Mouse (Mus musculus) hindlimb bud, embryonic 11.5 days (tissue): ENCODE data around the gene Zmym4.
"Not testable (repeated sequence)": the region's sequence is repeated elsewhere in the genome, so short reads cannot be mapped to it uniquely, and the experiment has no call there.

Experiments used
- DNase-seq: peaks from one replicate; pipeline ENCODE4 v3.0.0-alpha.2; 2012; ENCODE audit warnings: low read depth, low spot score; ENCODE audit errors: extremely low spot score

Zmym4 gene

DNA sequence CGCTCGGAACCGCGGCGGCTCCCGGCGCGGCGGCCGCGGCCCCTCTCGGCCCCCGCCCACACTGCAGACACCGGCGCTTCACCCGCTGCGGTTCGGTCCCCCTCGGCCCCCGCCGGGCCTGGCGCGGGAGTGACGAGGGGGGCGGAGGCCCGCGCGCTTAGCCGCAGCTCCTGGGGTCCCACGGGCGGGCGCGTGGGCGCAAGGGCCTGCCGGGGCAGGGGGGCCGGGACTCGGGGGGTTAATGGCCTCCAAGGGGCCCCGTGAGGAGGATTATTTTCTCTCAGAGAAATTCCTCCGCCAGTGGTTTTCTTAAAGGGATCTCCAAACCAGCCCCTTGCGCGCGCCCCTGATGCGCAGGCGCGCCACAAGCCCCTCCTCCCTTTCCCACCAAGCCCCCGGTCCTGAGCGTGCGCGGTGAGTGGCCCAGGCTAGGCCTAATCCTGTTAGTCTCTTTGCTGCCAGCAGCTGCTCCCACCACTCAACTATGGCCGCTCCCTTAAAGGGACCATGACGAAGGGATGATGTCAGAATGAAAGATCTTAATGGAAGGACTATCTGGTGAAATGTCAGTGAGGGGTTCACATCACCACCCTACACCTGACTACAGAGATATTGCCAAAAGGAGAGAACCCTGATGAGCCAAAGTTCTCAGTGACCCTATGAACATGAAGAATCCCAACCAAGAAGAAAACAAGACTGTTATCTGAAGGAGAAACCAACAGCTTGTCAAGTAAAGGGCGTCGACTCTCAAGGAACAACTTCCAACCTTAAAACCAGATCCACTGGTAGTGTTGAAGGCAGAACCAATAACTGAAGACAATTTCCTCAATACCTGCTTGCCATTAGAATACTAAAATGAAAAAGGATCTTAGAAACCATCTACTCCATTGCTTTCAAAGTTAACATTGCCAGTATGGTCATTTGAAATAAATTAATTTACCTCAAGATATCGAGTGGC is at the start of gene Zmym4:
Gene Zmym4 (minus strand): TSS at position 272 of the 958 bp plus-strand sequence.
- DNase-seq: peak; percentile 80

DNA sequence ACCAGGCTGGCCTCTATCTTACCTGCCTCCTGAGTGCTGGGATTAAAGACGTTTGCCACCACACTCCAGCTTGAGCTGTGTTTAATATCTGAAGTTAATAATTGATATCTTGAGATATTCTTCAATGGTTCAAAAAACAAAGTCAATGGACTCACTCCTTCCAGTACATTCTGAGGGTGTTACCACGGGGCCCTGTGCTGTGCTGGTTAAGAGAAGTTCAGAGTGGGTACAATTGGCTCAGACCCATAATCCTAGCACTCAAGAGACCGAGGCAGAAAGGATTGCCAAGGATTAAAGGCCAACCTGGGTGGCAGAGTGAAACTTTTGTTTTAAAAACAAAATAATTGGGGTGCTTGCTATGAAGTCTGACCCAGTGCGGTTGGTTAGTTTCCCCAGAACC is 48.4 kb upstream of the Zmym4 start:
- no peak for DNase-seq

DNA sequence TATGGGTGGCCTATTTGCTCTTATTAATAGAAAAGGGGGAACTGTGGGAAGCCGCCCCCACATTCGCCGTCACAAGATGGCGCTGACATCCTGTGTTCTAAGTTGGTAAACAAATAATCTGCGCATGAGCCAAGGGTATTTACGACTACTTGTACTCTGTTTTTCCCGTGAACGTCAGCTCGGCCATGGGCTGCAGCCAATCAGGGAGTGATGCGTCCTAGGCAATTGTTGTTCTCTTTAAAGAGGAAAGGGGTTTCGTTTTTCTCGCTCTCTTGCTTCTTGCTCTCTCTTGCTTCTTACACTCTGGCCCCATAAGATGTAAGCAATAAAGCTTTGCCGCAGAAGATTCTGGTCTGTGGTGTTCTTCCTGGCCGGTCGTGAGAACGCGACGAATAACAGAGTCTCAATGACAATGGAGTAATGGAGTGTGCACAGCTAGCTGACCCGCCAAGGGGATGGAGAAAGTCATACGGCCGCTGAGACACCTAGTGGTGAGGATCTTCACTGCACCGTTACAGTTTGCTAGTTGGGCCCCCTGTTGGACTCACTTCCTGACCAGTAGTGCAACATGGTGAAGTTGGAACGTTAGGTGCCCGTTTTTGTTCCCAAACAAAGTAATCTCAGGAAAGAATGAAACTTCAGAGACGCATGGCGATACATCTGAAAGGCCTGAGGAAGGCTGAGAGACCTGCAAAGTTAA is 47.5 kb upstream of the Zmym4 start:
- not testable (repeated sequence) for DNase-seq

DNA sequence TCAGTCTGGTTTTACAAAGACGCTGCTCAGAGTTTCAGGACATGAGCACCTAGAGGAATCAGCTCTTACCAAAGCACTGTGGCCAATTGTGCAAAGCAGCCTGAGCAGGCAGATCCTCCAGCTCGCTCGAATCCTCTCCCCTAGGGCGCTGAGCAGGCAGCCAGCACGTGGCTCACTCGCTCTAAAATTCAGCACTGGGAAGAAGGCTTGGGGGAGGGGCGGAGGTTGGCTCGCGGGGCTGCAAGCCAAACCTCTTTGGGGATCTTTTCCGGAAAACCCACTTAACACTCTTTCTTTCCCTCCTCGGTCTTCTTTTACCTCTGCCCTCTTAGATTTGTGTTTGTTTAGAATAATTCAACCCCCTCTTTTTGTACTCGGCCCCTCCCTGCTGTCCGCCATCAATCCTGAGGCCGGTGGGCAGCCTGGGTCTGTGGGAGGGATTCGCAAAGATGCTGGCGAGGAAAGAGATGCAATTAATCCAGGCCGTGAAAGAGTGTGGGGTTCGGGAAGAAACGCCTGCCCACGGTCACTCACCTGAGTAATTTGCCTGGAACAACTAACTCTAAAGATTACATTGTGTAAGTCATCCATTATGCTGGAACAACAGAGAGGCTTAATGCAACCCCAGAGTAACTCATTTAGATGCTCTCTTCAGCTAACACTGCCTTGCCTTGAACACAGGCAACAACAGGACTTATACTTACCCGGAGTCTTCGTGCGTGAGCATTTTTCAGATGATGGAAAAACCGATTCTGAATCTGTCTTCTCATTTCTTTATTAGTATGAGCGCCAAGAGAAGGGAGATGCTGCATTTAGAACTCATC is 37.4 kb upstream of the Zmym4 start:
- DNase-seq: no peak

DNA sequence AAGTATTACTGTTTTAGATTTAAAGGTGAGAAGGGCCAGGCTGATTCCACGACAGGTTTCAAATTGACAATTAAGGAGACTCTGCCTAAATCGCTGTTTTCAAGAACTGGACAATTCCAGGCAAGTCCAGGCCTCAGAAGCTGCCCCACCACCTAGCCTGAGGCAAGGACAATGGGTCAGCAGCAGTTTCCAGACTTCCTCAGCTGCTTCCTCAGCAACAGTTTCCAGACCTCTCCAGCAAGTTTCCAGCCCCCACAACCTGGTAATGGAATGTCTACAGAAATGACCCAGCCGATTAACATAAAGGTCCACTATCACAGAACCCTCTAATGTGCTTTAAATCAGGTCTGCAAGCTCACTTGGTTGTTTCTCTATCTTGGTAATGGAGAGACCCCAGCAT is 36.4 kb upstream of the Zmym4 start:
- no peak for DNase-seq

DNA sequence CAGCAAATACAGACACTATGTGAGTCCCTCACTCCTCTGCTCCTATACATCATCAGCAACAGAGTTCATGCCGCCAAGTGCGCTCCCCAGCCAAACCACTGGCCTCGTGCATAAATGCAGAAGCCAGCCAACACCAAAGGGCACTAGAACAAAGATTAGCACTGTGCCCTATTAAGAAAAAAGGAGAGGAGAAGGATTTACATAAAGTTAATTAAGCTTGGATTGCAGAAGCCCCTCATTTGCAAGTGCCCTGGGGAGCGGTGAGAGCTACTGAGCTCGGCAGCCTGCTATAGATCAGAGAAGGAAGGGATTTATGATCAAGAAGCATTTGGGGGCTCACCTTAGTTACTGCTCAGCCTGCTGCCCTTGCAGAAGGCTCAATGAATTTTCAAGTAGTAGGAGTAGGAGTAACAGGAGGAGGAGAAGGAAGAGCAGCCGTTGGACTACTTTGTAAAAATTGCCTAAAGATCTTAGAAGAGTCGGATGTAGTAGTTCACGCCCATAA is 32.7 kb upstream of the Zmym4 start:
- no peak for DNase-seq

DNA sequence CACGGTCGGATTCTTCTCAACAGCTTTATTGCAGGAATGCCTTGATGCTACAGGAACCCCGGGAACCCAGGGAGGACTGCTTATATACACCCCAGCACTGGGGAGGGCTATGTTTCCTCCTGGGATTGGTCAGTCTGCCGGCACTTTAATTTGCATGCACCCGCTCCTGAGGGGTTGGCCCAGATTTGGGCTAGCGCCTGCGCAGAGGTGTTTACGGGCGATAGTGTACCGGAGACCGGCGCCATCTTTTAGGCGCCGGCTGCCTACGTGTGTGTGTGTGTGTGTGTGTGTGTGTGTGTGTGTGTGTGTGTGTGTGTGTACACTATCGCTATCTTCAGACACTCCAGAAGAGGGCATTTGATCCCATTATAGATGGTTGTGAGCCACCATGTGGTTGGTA is 31.4 kb upstream of the Zmym4 start:
- DNase-seq: not testable (repeated sequence)

DNA sequence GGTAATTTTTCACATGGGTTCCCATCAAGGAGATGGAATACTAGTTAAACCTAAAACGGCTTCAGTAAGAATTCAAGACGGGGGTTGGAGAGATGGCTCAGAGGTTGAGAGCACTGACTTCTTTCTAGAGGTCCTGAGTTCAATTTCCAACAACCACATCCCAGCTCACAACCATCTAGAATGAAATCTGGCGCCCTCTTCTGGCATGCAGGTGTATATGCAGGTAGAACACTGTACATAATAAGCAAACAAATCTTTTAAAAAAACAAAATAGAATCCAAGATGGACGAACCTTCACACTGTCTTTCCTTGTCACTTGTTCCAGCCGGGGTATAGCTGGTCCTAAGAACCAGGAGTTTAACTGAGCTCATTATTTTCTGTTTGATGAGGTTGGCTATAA is 24.4 kb upstream of the Zmym4 start:
- DNase-seq: no peak

DNA sequence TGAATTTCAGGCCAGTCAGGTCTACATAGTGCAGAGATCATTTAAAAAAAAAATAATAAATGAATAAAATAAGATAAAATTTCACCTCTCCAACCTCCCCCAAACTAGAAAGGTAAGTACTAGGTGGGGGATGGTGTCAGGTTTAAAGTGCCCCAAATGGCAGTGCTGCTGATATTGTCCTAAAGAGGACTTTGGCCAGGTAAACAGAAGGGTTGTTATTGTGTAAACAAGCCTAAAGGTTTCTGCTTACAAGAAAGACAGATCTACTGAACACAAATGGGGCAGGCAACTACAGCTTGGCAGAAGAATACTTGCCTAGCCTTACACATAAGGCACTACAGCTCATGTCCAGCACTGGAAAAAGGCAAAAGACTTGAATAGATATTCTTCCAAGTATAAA is 22.6 kb upstream of the Zmym4 start:
- no peak for DNase-seq

DNA sequence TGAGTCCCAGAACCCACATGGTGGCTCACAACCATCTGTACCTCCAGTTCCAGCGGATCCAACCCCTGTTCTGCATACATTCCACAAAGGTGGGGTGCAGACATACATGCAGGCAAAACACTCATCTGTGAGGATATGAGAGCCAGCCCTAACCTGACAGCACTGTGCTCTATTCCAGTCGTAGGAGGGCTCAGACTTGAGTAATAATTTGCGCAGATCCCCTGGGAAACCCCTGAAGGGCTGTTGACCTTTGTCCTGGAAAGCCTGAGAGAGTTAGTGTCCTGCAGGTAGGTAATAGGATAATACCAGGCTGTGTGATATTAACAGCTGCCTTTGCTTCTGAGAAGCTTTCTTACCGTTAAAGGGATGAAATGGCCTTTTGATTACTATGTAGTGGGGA is 20.6 kb upstream of the Zmym4 start:
- DNase-seq: no peak

DNA sequence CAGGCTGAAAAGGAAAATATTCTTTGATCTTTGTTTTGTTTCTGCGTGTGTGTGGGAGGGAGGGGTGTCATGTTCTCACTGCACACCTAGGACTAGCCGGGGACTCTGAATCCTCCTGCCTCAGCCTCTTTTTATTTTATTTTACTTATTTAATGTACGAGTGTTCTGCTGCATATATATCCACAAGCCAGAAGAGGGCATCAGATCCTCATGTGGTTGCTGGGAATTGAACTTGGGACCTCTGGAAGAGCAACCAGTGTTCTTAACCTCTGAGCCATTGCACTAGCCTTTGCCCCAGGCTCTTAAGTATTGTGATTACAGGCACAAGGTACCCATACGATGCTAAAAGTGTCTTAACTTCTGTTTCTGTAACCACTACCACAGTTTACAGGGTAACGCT is 18.8 kb upstream of the Zmym4 start:
- DNase-seq: no peak

DNA sequence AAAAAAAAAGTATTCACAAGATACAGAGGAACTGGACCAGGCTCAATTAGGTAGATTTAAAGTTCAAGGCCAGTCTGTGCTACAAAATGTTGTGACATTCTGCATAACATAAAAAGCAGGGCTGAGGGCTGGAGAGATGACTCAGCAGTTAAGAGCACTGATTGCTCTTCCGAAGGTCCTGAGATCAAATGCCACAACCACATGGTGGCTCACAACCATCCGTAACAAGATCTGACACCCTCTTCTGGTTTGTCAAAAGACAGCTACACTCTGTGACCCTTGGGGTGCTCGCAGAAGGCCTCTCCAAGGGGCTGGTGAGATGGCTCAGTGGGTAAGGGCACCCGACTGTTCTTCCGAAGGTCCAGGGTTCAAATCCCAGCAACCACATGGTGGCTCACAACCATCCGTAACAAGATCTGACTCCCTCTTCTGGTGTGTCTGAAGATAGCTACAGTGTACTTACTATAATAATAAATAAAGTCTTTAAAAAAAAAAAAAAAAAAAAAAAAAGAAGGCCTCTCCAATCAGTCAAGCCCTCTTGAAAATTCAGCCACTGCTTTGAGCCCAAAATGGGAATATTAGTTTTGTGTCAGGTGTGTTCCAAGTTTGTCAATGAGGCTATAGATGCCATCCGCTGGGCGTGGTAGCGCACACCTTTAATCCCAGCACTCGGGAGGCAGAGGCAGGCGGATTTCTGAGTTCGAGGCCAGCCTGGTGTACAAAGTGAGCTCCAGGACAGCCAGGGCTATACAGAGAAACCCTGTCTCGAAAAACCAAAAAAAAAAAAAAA is 16.0 kb upstream of the Zmym4 start:
- not testable (repeated sequence) for DNase-seq

DNA sequence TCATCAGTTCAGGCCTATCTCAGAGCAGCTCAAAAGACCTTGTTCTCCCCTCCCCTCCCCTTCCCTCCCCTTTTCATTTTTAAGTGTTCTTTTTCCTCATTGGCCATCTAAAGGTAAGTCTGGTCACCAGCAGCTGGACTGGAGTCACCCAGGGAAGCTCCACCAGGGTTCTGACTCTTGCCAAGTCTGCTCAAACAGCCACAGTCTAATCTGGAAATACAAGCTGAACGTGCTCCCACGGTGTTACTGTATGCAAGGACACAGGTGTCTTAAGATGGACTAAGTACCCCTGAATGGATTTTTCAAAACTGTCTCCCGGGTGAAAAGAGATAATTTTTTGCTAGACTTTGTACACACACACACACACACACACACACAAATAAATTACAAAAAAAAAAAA is 15.4 kb upstream of the Zmym4 start:
- no peak for DNase-seq

DNA sequence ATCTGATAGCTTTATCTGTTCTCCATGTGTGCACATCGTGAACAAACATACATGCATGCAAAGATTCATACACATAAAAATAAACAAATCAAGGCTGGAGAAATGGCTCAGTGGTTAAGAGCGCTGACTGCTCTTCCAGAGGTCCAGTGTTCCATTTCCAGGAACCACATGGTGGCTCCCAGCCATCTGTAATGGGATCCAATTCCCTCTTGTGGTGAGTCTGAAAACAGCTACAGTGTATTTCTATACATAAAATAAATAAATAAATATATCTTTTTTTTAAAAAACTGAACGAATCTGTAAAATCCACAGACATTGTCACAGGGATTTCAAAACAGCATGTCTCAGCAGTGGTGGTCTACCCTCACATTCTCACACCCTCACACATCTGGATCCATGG is 10.8 kb upstream of the Zmym4 start:
- DNase-seq: no peak

DNA sequence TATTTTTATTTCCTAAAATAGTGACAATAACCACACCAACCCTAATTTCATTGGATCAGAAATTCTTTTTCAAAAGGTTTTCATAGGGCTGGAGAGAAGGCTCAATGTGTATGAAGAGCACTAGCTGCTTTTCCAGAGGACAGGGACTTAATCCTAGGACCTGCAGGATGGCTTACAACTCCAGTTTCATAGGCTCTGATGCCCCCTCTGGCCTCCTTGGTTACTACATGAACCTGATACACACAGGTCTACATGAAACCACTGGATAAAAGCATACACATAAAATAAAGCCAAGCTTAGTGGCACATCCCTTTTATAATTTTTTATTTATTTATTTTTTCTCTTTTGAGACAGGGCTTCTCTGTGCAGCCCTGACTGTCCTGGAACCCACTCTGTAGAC is 9.5 kb upstream of the Zmym4 start:
- no peak for DNase-seq

DNA sequence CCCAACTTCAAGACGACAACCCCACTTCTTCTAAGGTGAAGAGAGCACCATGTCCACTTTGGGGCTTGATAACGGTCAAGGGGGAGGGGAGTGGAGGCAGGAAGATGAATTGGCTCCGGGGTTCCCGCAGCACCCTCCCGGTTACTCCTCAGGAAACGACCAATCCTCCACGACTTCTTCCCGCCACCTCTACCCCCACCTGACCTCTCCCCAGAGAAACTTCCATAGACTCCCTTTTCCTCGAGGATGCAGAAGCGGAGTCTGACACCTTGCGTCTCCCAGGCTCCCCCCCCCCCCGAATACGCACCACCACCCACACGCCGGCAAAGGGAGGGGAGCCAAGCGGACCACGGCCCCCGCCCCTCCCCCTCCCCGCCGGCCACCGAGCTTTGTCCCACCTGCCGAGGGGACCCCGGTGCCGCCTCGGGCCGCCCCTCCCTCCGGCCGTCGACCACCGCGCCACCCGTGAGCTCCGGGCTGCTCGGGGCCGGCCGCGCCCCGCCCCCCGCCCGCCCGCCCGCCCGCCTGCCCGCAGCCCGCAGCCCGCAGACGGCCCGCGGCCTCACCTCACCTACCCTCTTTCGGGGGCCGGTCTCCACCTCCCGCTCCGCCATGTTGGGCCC is 583 bp downstream of the Zmym4 start:
- DNase-seq: no peak

DNA sequence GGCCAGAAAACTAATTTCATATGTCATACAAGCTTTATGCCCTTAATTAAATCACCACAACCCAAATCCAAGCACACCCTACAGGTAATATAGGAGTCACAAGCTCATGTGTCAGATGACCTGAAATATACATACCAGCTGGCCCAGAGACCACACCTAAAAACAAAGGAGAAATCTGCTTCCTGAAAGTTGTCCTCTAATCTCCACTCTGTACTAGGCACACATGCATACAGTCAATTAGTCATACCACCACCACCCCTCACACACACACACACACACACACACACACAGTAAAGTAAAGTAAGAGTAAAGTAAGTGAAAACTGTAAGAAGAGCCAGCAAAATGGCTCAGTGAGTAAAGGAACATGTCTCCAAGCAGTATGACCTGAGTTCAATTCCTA is 9.3 kb downstream of the Zmym4 start:
- no peak for DNase-seq

DNA sequence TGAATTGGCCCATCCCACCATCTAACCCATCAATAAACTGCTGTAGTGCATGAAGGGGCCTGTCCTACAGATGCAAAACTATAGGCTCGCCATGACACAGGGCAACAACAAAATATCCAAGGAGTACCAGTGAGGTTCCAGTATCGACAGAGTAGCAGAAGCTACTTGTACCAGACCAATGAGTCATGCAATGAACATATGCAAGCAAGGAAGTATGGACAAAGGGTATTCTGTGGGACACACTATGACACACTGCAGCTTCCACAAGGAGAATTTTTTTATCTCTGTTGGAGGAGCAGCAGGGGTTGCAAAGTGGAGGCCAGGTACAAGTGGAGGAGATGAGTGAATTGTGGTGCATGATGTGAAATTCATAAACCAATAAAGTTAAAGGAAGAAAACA is 9.7 kb downstream of the Zmym4 start:
- no peak for DNase-seq

DNA sequence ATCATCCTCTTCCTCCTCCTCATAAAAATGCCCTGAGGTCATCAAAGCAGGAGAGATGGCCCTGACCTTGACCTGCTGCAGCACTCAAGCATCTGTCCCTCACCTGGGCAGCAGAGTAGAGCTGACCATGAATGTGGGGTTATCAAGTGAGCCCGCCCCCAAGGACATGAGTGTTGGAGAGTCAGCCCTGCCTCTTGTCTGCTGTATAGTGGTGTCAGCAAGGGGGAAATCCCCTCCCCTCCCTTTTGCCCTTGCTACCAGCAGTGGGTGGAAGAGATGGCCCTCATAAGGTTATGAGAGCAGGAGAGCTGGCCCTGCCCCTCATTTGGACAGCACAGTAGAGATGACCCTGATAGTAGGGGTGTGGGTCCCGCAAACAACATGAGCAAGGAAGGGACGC is 10.5 kb downstream of the Zmym4 start:
- DNase-seq: no peak

DNA sequence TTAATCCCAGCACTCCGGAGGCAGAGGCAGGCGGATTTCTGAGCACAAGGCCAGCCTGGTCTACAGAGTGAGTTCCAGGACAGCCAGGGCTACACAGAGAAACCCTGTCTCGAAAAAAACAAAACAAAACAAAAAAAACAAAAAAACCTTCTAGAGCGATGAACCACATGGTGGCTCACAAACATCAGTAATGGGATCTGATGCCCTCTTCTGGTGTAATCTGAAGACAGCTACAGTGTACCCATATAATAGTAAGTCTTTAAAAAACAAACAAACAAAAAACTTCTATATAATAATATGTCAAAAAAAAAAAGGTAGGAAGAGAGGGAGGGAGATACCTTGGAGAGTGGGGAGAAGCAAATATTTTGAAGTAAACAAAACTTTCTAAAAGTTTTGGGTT is 17.1 kb downstream of the Zmym4 start:
- DNase-seq: not testable (repeated sequence)
